In genomic region chr5:30201521-30201920, GRCm38 (mm10) we compare ENCODE assay signal across 10 mouse cellular contexts. TPM values are rescaled to one million over a fixed set of nuclear protein-coding genes. Genes with fewer than 3 reads are reported as not detected.
DNase-seq lines count a peak whose midpoint lies in the region; ATAC-seq and TF ChIP-seq lines count a peak whose summit lies in the region.
"Had no signal": no experiment of that assay in that cellular context is flagged by ENCODE, and none has a peak within 500 bp of the region (broad histone marks: within the 10 kb centered on the region; RNA-seq: fewer than 3 reads in every experiment).

No protein-coding gene starts in this region.

- H3K9me3 ChIP-seq in forebrain, postnatal 0 days (ENCODE audit: low read length): no peaks in the 10 kb centered on the region
- no peaks in the 10 kb centered on the region for H3K9me3 ChIP-seq in midbrain, postnatal 0 days (ENCODE audit: low read length)
- H3K9me3 ChIP-seq: heart, embryonic 13.5 days; neural tube, embryonic 12.5 days had no signal

- H3K4me2 ChIP-seq in forebrain, postnatal 0 days (ENCODE audit: low read depth): no peak overlapping the region
- H3K4me2 ChIP-seq in midbrain, postnatal 0 days (ENCODE audit: low read depth, low read length, poor library complexity, severe bottlenecking): no peak overlapping the region
- H3K4me2 ChIP-seq: heart, embryonic 13.5 days; neural tube, embryonic 12.5 days had no signal

- H3K27me3 ChIP-seq in testis, adult 2 months (ENCODE audit: control insufficient read depth, insufficient read depth, low read length): no peaks in the 10 kb centered on the region
- no peaks in the 10 kb centered on the region for H3K27me3 ChIP-seq in forebrain, postnatal 0 days (ENCODE audit: insufficient read depth, low read length)
- no peaks in the 10 kb centered on the region for H3K27me3 ChIP-seq in midbrain, postnatal 0 days (ENCODE audit: insufficient read depth, low read length)
- H3K27me3 ChIP-seq: heart, embryonic 13.5 days; neural tube, embryonic 12.5 days had no signal

- no peaks in the 10 kb centered on the region for H3K4me1 ChIP-seq in testis, adult 2 months (ENCODE audit: control insufficient read depth, insufficient read depth, low read length)
- H3K4me1 ChIP-seq in forebrain, postnatal 0 days (ENCODE audit: insufficient read depth): no peaks in the 10 kb centered on the region
- H3K4me1 ChIP-seq in midbrain, postnatal 0 days (ENCODE audit: insufficient read depth, low read length): no peaks in the 10 kb centered on the region
- H3K4me1 ChIP-seq: neural tube, embryonic 12.5 days had no signal

- 43% methylated on average over 5 of the region's 5 CpGs for WGBS in forebrain, postnatal 0 days
- 40% methylated on average over 5 of the region's 5 CpGs for WGBS in midbrain, postnatal 0 days

- no peaks in the 10 kb centered on the region for H3K36me3 ChIP-seq in testis, adult 2 months (ENCODE audit: control insufficient read depth, insufficient read depth, low read length)
- H3K36me3 ChIP-seq in forebrain, postnatal 0 days (ENCODE audit: insufficient read depth): no peaks in the 10 kb centered on the region
- H3K36me3 ChIP-seq in midbrain, postnatal 0 days (ENCODE audit: insufficient read depth, low read length): no peaks in the 10 kb centered on the region
- H3K36me3 ChIP-seq: heart, embryonic 13.5 days; neural tube, embryonic 12.5 days had no signal

- H3K4me3 ChIP-seq in testis, adult 2 months (ENCODE audit: control insufficient read depth, low read depth, low read length): no peak overlapping the region
- no peak overlapping the region for H3K4me3 ChIP-seq in forebrain, postnatal 0 days (ENCODE audit: low read depth, low read length)
- H3K4me3 ChIP-seq in midbrain, postnatal 0 days (ENCODE audit: low read depth, low read length): no peak overlapping the region
- H3K4me3 ChIP-seq: heart, embryonic 13.5 days; neural tube, embryonic 12.5 days had no signal

- peak; percentile 11; the same call in 1 of the 2 replicates for TF ChIP-seq CTCF in testis, adult 2 months (IDR thresholded peaks at IDR 0.05; ENCODE audit: control insufficient read depth, insufficient read depth, insufficient replicate concordance, low read depth, low read length)
- peak; percentile 96 for TF ChIP-seq CTCF in forebrain, postnatal 0 days (IDR thresholded peaks at IDR 0.05; ENCODE audit: low read depth)
- TF ChIP-seq CTCF in midbrain, postnatal 0 days (IDR thresholded peaks at IDR 0.05): peak; percentile 93

- no peak for TF ChIP-seq POLR2A in testis, adult 2 months (IDR thresholded peaks at IDR 0.05; ENCODE audit: control insufficient read depth, low read depth, low read length)

- no peak overlapping the region for H3K9ac ChIP-seq in forebrain, postnatal 0 days
- no peak overlapping the region for H3K9ac ChIP-seq in midbrain, postnatal 0 days (replicated peaks; ENCODE audit: low read length, poor library complexity, severe bottlenecking)
- H3K9ac ChIP-seq: heart, embryonic 13.5 days; neural tube, embryonic 12.5 days had no signal

- peak; percentile 21 to 67 for DNase-seq in adrenal gland, adult (ENCODE audit: inconsistent age in 2 of 2, low spot score in 1 of 2)
- DNase-seq in adrenal gland, postnatal 25 days: no peak
- DNase-seq in testis, postnatal 14 days (ENCODE audit: low spot score): no peak
- peak; percentile 84 for DNase-seq in forebrain, postnatal 0 days
- peak; percentile 38 for DNase-seq in layer of hippocampus, adult 9-11 months
- peak; percentile 86 for DNase-seq in midbrain, postnatal 0 days (ENCODE audit: low spot score)
- no peak for DNase-seq in urinary bladder, postnatal 25 days (ENCODE audit: low spot score)

- peak; percentile 93 for ATAC-seq in forebrain, postnatal 0 days
- peak; percentile 79 for ATAC-seq in midbrain, postnatal 0 days (ENCODE audit: low FRiP score)

- H3K27ac ChIP-seq in testis, adult 2 months (ENCODE audit: control insufficient read depth, insufficient read depth, low read depth, low read length): no peak overlapping the region
- H3K27ac ChIP-seq in forebrain, postnatal 0 days (ENCODE audit: low read depth, low read length): no peak overlapping the region
- H3K27ac ChIP-seq in midbrain, postnatal 0 days (ENCODE audit: low read depth, low read length): no peak overlapping the region
- H3K27ac ChIP-seq: heart, embryonic 13.5 days; neural tube, embryonic 12.5 days had no signal

RNA-seq across cellular contexts. Expression of gene Adgrf3, which starts 4.0 kb away (rescaled TPM):
- total RNA-seq in adrenal gland, postnatal 25 days (2021): not detected in 2 replicates
- polyA plus RNA-seq in testis, adult 2 months (2012; rRNA removed): 18.3 and 18.5 TPM in 2 replicates
- not detected in 2 replicates for total RNA-seq in forebrain, postnatal 0 days (2014; rRNA removed)
- not detected in 2 replicates for polyA plus RNA-seq in forebrain, postnatal 0 days (2015; fragmentation: Nextera tagmentation; extraction: Ambion mirVana)
- total RNA-seq in midbrain, postnatal 0 days (2014; rRNA removed): 0.14 TPM in 1 of 2 replicates, not detected in the other
- polyA plus RNA-seq in midbrain, postnatal 0 days (2015; fragmentation: Nextera tagmentation; extraction: Ambion mirVana): not detected in 2 replicates
- polyA plus RNA-seq: neural tube, embryonic 12.5 days had no signal

RNA-seq across cellular contexts. Expression of gene Selenoi, which starts 30.9 kb away (rescaled TPM):
- 22.6 and 22.7 TPM in 2 replicates for total RNA-seq in adrenal gland, postnatal 25 days (2021)
- polyA plus RNA-seq in testis, adult 2 months (2012; rRNA removed): 65.4 and 74.1 TPM in 2 replicates
- total RNA-seq in forebrain, postnatal 0 days (2014; rRNA removed): 53.8 and 59.6 TPM in 2 replicates
- polyA plus RNA-seq in forebrain, postnatal 0 days (2015; fragmentation: Nextera tagmentation; extraction: Ambion mirVana): 15.9 and 21.1 TPM in 2 replicates
- total RNA-seq in midbrain, postnatal 0 days (2014; rRNA removed): 99.1 and 113 TPM in 2 replicates
- polyA plus RNA-seq in midbrain, postnatal 0 days (2015; fragmentation: Nextera tagmentation; extraction: Ambion mirVana): 24.3 and 26.8 TPM in 2 replicates

RNA-seq across cellular contexts. Expression of gene Hadhb, which starts 46.5 kb away (rescaled TPM):
- total RNA-seq in adrenal gland, postnatal 25 days (2021): 681 and 777 TPM in 2 replicates
- polyA plus RNA-seq in testis, adult 2 months (2012; rRNA removed): 60.1 and 67.1 TPM in 2 replicates
- total RNA-seq in forebrain, postnatal 0 days (2014; rRNA removed): 54.4 and 59.3 TPM in 2 replicates
- polyA plus RNA-seq in forebrain, postnatal 0 days (2015; fragmentation: Nextera tagmentation; extraction: Ambion mirVana): 43.2 and 46.2 TPM in 2 replicates
- 49.9 and 56.8 TPM in 2 replicates for total RNA-seq in midbrain, postnatal 0 days (2014; rRNA removed)
- 41.1 and 47.0 TPM in 2 replicates for polyA plus RNA-seq in midbrain, postnatal 0 days (2015; fragmentation: Nextera tagmentation; extraction: Ambion mirVana)

RNA-seq across cellular contexts. Expression of gene Hadha, which starts 46.6 kb away (rescaled TPM):
- total RNA-seq in adrenal gland, postnatal 25 days (2021): 473 and 483 TPM in 2 replicates
- polyA plus RNA-seq in testis, adult 2 months (2012; rRNA removed): 74.2 and 78.6 TPM in 2 replicates
- 50.3 and 57.9 TPM in 2 replicates for total RNA-seq in forebrain, postnatal 0 days (2014; rRNA removed)
- polyA plus RNA-seq in forebrain, postnatal 0 days (2015; fragmentation: Nextera tagmentation; extraction: Ambion mirVana): 45.9 and 56.1 TPM in 2 replicates
- 42.3 and 54.1 TPM in 2 replicates for total RNA-seq in midbrain, postnatal 0 days (2014; rRNA removed)
- 58.7 and 59.8 TPM in 2 replicates for polyA plus RNA-seq in midbrain, postnatal 0 days (2015; fragmentation: Nextera tagmentation; extraction: Ambion mirVana)

Comparison
In these comparisons a context has a peak if more than half of its experiments do, and no peak if none do; other contexts are left out.
1. DNase-seq: peak in adrenal gland, adult (2 of 2), forebrain, postnatal 0 days (single experiment), layer of hippocampus, adult 9-11 months (single experiment) and midbrain, postnatal 0 days (single experiment); none in adrenal gland, postnatal 25 days (single experiment), testis, postnatal 14 days (single experiment) and urinary bladder, postnatal 25 days (single experiment).
2. CTCF ChIP-seq: peak in every context shown above with its lines; median percentile 96 in forebrain, postnatal 0 days; 93 in midbrain, postnatal 0 days; 11 in testis, adult 2 months.
3. RNA of gene Hadhb, which starts 46.5 kb away (total RNA-seq): 681 to 777 TPM in adrenal gland, postnatal 25 days; 54.4 to 59.3 TPM in forebrain, postnatal 0 days and 49.9 to 56.8 TPM in midbrain, postnatal 0 days; every median in the first group is over 10 times any median in the second.